ENCODE assay signal across 35 mouse cellular contexts in the genomic region with DNA sequence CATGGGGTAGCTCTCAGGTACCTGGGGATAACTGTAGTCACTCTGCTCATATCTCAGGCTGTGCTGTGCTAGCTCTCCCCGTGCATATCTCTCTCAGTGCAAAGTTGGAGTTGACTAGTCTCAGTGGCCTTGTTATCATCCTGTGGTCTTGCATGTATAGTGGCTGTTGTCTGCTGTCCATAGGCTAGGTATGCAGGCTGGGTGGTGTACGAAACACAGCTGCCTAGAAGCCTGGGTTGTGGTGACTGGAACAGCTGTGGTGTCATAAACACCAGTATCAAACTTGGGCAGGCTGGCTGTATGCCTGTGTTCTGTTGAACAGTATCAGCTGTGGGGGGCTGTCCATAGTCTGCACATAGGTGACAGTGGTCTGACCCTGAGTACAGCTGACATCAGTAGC. TPM values are rescaled to one million over a fixed set of nuclear protein-coding genes. Genes with fewer than 3 reads are reported as not detected.
DNase-seq lines count a peak whose midpoint lies in the region; ATAC-seq and TF ChIP-seq lines count a peak whose summit lies in the region.
"Had no signal": no experiment of that assay in that cellular context is flagged by ENCODE, and none has a peak within 500 bp of the region (broad histone marks: within the 10 kb centered on the region; RNA-seq: fewer than 3 reads in every experiment).

No protein-coding gene starts in this region.

- no peaks in the 10 kb centered on the region for H3K79me2 ChIP-seq in C2C12 (ENCODE audit: control insufficient read depth, insufficient read depth)

- peak; percentile 42; the same call in 1 of the 2 replicates for ATAC-seq in limb, embryonic 13.5 days (ENCODE audit: low FRiP score, low read depth)
- ATAC-seq in limb, embryonic 14.5 days (ENCODE audit: low FRiP score, low read depth), result peak; percentile 58; the same call in 1 of the 2 replicates
- peak; percentile 68 for ATAC-seq in megakaryocyte progenitor cell, adult 5-6 weeks (replicated peaks; ENCODE audit: poor library complexity)
- no peak for ATAC-seq in stomach, postnatal 0 days (ENCODE audit: low FRiP score, low TSS enrichment)
- ATAC-seq: forebrain, embryonic 13.5 days; hindbrain, postnatal 0 days; intestine, embryonic 15.5 days had no signal

- H3ac ChIP-seq in C2C12 (ENCODE audit: control insufficient read depth, insufficient read length, low read depth), result no peak overlapping the region

- H3K9ac ChIP-seq in limb, embryonic 13.5 days, result no peak overlapping the region
- no peak overlapping the region for H3K9ac ChIP-seq in limb, embryonic 14.5 days (ENCODE audit: low read depth, low read length, severe bottlenecking)
- H3K9ac ChIP-seq in stomach, postnatal 0 days (ENCODE audit: low read length), result no peak overlapping the region
- H3K9ac ChIP-seq: forebrain, embryonic 13.5 days; heart, embryonic 15.5 days; hindbrain, embryonic 12.5 days; intestine, embryonic 15.5 days; midbrain, embryonic 12.5 days; neural tube, embryonic 13.5 days had no signal

- no peak overlapping the region for H3K27ac ChIP-seq in limb, embryonic 13.5 days
- no peak overlapping the region for H3K27ac ChIP-seq in limb, embryonic 10.5 days
- H3K27ac ChIP-seq in limb, embryonic 14.5 days (replicated peaks; ENCODE audit: low read depth, low read length), result no peak overlapping the region
- H3K27ac ChIP-seq in stomach, postnatal 0 days (replicated peaks), result no peak overlapping the region
- H3K27ac ChIP-seq: forebrain, embryonic 13.5 days; gastrocnemius, adult 2 months; heart, embryonic 15.5 days; hindbrain, embryonic 12.5 days; hindbrain, postnatal 0 days; intestine, embryonic 15.5 days; layer of hippocampus, adult 2 months; midbrain, embryonic 12.5 days; neural tube, embryonic 13.5 days had no signal

- no peak for TF ChIP-seq POLR2A in limb, embryonic 14.5 days (IDR thresholded peaks at IDR 0.05; ENCODE audit: borderline replicate concordance, extremely low read depth, insufficient read depth, insufficient read length)

- H3K36me3 ChIP-seq in limb, embryonic 13.5 days, result no peaks in the 10 kb centered on the region
- H3K36me3 ChIP-seq in limb, embryonic 10.5 days, result no peaks in the 10 kb centered on the region
- H3K36me3 ChIP-seq in C2C12 (ENCODE audit: control insufficient read depth, insufficient read depth), result no peaks in the 10 kb centered on the region
- H3K36me3 ChIP-seq in limb, embryonic 14.5 days (ENCODE audit: control insufficient read depth, insufficient read depth, low read length), result no peaks in the 10 kb centered on the region
- no peaks in the 10 kb centered on the region for H3K36me3 ChIP-seq in stomach, postnatal 0 days (ENCODE audit: control insufficient read depth, insufficient read depth, low read length)
- H3K36me3 ChIP-seq: heart, embryonic 15.5 days; hindbrain, embryonic 12.5 days; intestine, embryonic 15.5 days; midbrain, embryonic 12.5 days; neural tube, embryonic 13.5 days had no signal

- H3K9me3 ChIP-seq in limb, embryonic 13.5 days, result no peaks in the 10 kb centered on the region
- no peaks in the 10 kb centered on the region for H3K9me3 ChIP-seq in limb, embryonic 10.5 days (replicated peaks)
- no peaks in the 10 kb centered on the region for H3K9me3 ChIP-seq in limb, embryonic 14.5 days (ENCODE audit: control insufficient read depth, low read length)
- H3K9me3 ChIP-seq in stomach, postnatal 0 days (ENCODE audit: control insufficient read depth, low read length), result no peaks in the 10 kb centered on the region
- H3K9me3 ChIP-seq: forebrain, embryonic 13.5 days; heart, embryonic 15.5 days; hindbrain, embryonic 12.5 days; intestine, embryonic 15.5 days; midbrain, embryonic 12.5 days; neural tube, embryonic 13.5 days had no signal

- no peak overlapping the region for H3K4me2 ChIP-seq in limb, embryonic 13.5 days (replicated peaks)
- no peak overlapping the region for H3K4me2 ChIP-seq in limb, embryonic 14.5 days (replicated peaks; ENCODE audit: low read depth, low read length, severe bottlenecking)
- no peak overlapping the region for H3K4me2 ChIP-seq in stomach, postnatal 0 days (replicated peaks; ENCODE audit: low read depth)
- H3K4me2 ChIP-seq: forebrain, embryonic 13.5 days; heart, embryonic 15.5 days; hindbrain, embryonic 12.5 days; intestine, embryonic 15.5 days; midbrain, embryonic 12.5 days; neural tube, embryonic 13.5 days had no signal

- H3K4me1 ChIP-seq in limb, embryonic 13.5 days, result peaks cover 3% of the 10 kb centered on the region; the same call in 1 of the 2 replicates
- 0 out of 2 replicates have a peak, but pooled peaks cover 3% of the 10 kb centered on the region for H3K4me1 ChIP-seq in limb, embryonic 10.5 days
- no peaks in the 10 kb centered on the region for H3K4me1 ChIP-seq in limb, embryonic 14.5 days (ENCODE audit: control insufficient read depth, insufficient read depth, low read length)
- no peaks in the 10 kb centered on the region for H3K4me1 ChIP-seq in stomach, postnatal 0 days (replicated peaks; ENCODE audit: control insufficient read depth, insufficient read depth)
- H3K4me1 ChIP-seq: forebrain, embryonic 13.5 days; heart, embryonic 15.5 days; hindbrain, embryonic 12.5 days; intestine, embryonic 15.5 days; midbrain, embryonic 12.5 days had no signal

- no peak overlapping the region for H3K4me3 ChIP-seq in limb, embryonic 13.5 days
- H3K4me3 ChIP-seq in limb, embryonic 10.5 days, result no peak overlapping the region
- no peak overlapping the region for H3K4me3 ChIP-seq in C2C12 (ENCODE audit: insufficient read depth, poor library complexity, severe bottlenecking)
- H3K4me3 ChIP-seq in limb, embryonic 14.5 days (replicated peaks; ENCODE audit: low read length), result no peak overlapping the region
- H3K4me3 ChIP-seq in stomach, postnatal 0 days (ENCODE audit: low read depth, low read length), result no peak overlapping the region
- H3K4me3 ChIP-seq: forebrain, embryonic 13.5 days; gastrocnemius, adult 2 months; heart, embryonic 15.5 days; hindbrain, embryonic 12.5 days; intestine, embryonic 15.5 days; layer of hippocampus, adult 2 months; midbrain, embryonic 12.5 days; neural tube, embryonic 13.5 days had no signal

- no peak for DNase-seq in limb, embryonic 10.5 days (ENCODE audit: low spot score)
- DNase-seq in limb, embryonic 14.5 days (ENCODE audit: low spot score), result no peak
- no peak for DNase-seq in stomach, postnatal 0 days (ENCODE audit: low spot score)
- no peak for DNase-seq in layer of hippocampus, postnatal 10 days (ENCODE audit: low spot score in 2 of 2)
- DNase-seq: adrenal gland, postnatal 25 days; cerebellum, adult 11-12 months; cerebellum, adult 9-11 months; gastrocnemius, adult 2 months; gastrocnemius, postnatal 36 days; kidney, adult 2 months; kidney, postnatal 36 days; lung, postnatal 14 days had no signal

- no peak for TF ChIP-seq CTCF in C2C12 (IDR thresholded peaks at IDR 0.05; ENCODE audit: control insufficient read depth, insufficient read depth, insufficient read length)
- no peak for TF ChIP-seq CTCF in stomach, postnatal 0 days (IDR thresholded peaks at IDR 0.05; ENCODE audit: low read depth)

- H3K27me3 ChIP-seq in limb, embryonic 13.5 days, result no peaks in the 10 kb centered on the region
- no peaks in the 10 kb centered on the region for H3K27me3 ChIP-seq in limb, embryonic 10.5 days (ENCODE audit: low read depth, poor library complexity, severe bottlenecking)
- no peaks in the 10 kb centered on the region for H3K27me3 ChIP-seq in C2C12 (ENCODE audit: control insufficient read depth, insufficient read depth, insufficient read length)
- no peaks in the 10 kb centered on the region for H3K27me3 ChIP-seq in limb, embryonic 14.5 days (ENCODE audit: control insufficient read depth, insufficient read depth, low read length)
- no peaks in the 10 kb centered on the region for H3K27me3 ChIP-seq in stomach, postnatal 0 days (ENCODE audit: control insufficient read depth, insufficient read depth, low read length)
- H3K27me3 ChIP-seq: forebrain, embryonic 13.5 days; heart, embryonic 15.5 days; hindbrain, embryonic 12.5 days; intestine, embryonic 15.5 days; midbrain, embryonic 12.5 days; neural tube, embryonic 13.5 days had no signal

- WGBS in limb, embryonic 13.5 days, result 65% methylated on average over 2 of the region's 2 CpGs
- WGBS in limb, embryonic 10.5 days, result 82% methylated on average over 2 of the region's 2 CpGs
- WGBS in limb, embryonic 14.5 days, result 74% methylated on average over 2 of the region's 2 CpGs
- 64% methylated on average over 2 of the region's 2 CpGs for WGBS in stomach, postnatal 0 days

- no peak for TF ChIP-seq EP300 in stomach, postnatal 0 days (optimal IDR thresholded peaks at IDR 0.05)

- H3K79me3 ChIP-seq in C2C12 (ENCODE audit: low read depth), result no peaks in the 10 kb centered on the region

TF ChIP-seq in C2C12, 6 proteins besides CTCF, POLR2A, EP300 and RAD21:
- peak; percentile 11 for TF ChIP-seq MYOD1 (IDR thresholded peaks at IDR 0.05; ENCODE audit: control insufficient read depth, insufficient read length, low read depth)
- no peak for TF ChIP-seq CEBPB (IDR thresholded peaks at IDR 0.05; ENCODE audit: low read depth)

RNA-seq across cellular contexts. Expression of a gene that starts 7.2 kb away (rescaled TPM):
- not detected in 2 replicates for polyA plus RNA-seq in limb, embryonic 13.5 days (2015; fragmentation: Nextera tagmentation; extraction: Ambion mirVana)
- polyA plus RNA-seq in limb, embryonic 10.5 days (2016; fragmentation: Nextera tagmentation; extraction: Ambion mirVana), result not detected in 2 replicates
- not detected for polyA plus RNA-seq in C2C12 (2012; fragmentation: generic; extraction: Trizol)
- not detected in 2 replicates for polyA plus RNA-seq in limb, embryonic 14.5 days (2012; rRNA removed)
- not detected in 2 replicates for polyA plus RNA-seq in limb, embryonic 14.5 days (2014; fragmentation: Nextera tagmentation; extraction: Ambion mirVana)
- not detected in 2 replicates for total RNA-seq in megakaryocyte progenitor cell, adult 5-6 weeks (2015)
- total RNA-seq in megakaryocyte progenitor cell, adult 5-6 weeks (2017), result not detected in 2 replicates
- not detected in 2 replicates for polyA plus RNA-seq in stomach, postnatal 0 days (2015; fragmentation: Nextera tagmentation; extraction: Ambion mirVana)
- total RNA-seq in layer of hippocampus, postnatal 10 days (2021), result not detected
- total RNA-seq: adrenal gland, adult 18-20 months; adrenal gland, postnatal 25 days; gastrocnemius, adult 2 months; gastrocnemius, postnatal 36 days; heart, postnatal 25 days; hindbrain, postnatal 0 days; layer of hippocampus, adult 2 months; layer of hippocampus, postnatal 25 days; left cerebral cortex, adult 8-10 months; left cerebral cortex, postnatal 36 days; liver, adult 2 months; megakaryocyte, adult 5-6 weeks; midbrain, postnatal 0 days had no signal
- polyA plus RNA-seq: forebrain, embryonic 13.5 days; heart, embryonic 15.5 days; hindbrain, embryonic 12.5 days; hindbrain, postnatal 0 days; intestine, embryonic 15.5 days; kidney, adult 2 months; kidney, embryonic 16.5 days; liver, adult 2 months; midbrain, embryonic 12.5 days; midbrain, postnatal 0 days; neural tube, embryonic 13.5 days; testis, adult 2 months; thymus, postnatal 0 days; urinary bladder, adult 2 months had no signal
